Mouse (Mus musculus): ENCODE data around the gene Ctnnbl1.

DNA sequence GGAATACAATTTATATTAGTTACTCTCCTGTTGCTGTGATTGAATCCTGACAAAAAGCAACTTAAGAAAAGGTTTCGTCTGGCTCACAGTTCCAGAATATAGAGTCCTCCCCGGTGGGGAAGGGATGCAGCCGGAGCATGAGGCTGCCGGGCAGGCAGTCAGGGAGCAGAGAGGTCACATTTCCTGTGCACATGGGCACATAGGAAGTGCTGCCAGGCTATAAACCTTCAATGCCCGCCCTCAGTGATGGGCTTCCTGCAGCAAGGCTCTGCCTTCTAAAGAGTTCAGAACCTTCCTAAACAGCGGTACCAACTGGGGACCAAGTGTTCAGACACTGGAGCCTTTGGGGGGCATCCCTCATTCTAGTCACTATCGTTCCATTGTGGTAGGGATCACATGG is 7.4 kb downstream of the Ctnnbl1 start:
- TF ChIP-seq CTCF (IDR thresholded peaks at IDR 0.05) (no peak), POLR2A (IDR thresholded peaks at IDR 0.05; ENCODE audit: insufficient read depth, low read depth, low read length) (no peak)

All from heart, adult 2 months (tissue).